Mouse (Mus musculus) hindbrain, embryonic 12.5 days (tissue): Measurements from ENCODE around the gene Zfp319. TPM values are rescaled to one million over a fixed set of nuclear protein-coding genes. Genes with fewer than 3 reads are reported as not detected.

Source experiments
- ATAC-seq: fragments of 200-750 bp; cut with Nextera tagmentation; 2 replicates; pipeline ENCODE4 v1.8.0; 2017; ENCODE audit warnings: moderate TSS enrichment; ENCODE audit not compliant: low FRiP score
- H3K27ac ChIP-seq: fragments of 300-500 bp; sonication (generic); 2 replicates; pipeline ENCODE4 v1.5.1; 2016; ENCODE audit warnings: mild to moderate bottlenecking
- H3K27me3 ChIP-seq: fragments of 300-500 bp; sonication (generic); 2 replicates; pipeline ENCODE4 v1.6.1; 2016; ENCODE audit warnings: mild to moderate bottlenecking
- H3K36me3 ChIP-seq: fragments of 300-500 bp; sonication (generic); 2 replicates; pipeline ENCODE4 v1.6.1; 2016; ENCODE audit warnings: mild to moderate bottlenecking
- H3K4me1 ChIP-seq: fragments of 300-500 bp; sonication (generic); 2 replicates; pipeline ENCODE4 v1.6.1; 2016
- H3K4me2 ChIP-seq: fragments of 300-500 bp; sonication (generic); replicated peaks from 2 replicates; pipeline ENCODE4 v1.6.1; 2016; ENCODE audit warnings: mild to moderate bottlenecking
- H3K4me3 ChIP-seq: fragments of 300-500 bp; sonication (generic); 2 replicates; pipeline ENCODE4 v1.5.1; 2016; ENCODE audit warnings: mild to moderate bottlenecking
- H3K9ac ChIP-seq: fragments of 300-500 bp; sonication (generic); 2 replicates; pipeline ENCODE4 v1.6.1; 2016; ENCODE audit warnings: mild to moderate bottlenecking, moderate library complexity
- H3K9me3 ChIP-seq: fragments of 300-500 bp; sonication (generic); replicated peaks from 2 replicates; pipeline ENCODE4 v1.6.1; 2016; ENCODE audit warnings: mild to moderate bottlenecking
- WGBS: fragments of 180-500 bp; shearing (Covaris S2); methylation state at CpG from one replicate; pipeline ENCODE4 v1.1.7; 2016; 5-methylcytosine and 5-hydroxymethylcytosine counted together
- polyA plus RNA-seq: library from polyadenylated mRNA; unstranded; fragments of >200 nt; fragmentation: Nextera tagmentation; extraction: Ambion mirVana; gene quantifications from 2 replicates; pipeline ENCODE4 v1.2.1, GENCODE M21; 2016

Zfp319 gene
- polyA plus RNA-seq, 1 experiment from 2014 or later: 20.4 TPM

DNA sequence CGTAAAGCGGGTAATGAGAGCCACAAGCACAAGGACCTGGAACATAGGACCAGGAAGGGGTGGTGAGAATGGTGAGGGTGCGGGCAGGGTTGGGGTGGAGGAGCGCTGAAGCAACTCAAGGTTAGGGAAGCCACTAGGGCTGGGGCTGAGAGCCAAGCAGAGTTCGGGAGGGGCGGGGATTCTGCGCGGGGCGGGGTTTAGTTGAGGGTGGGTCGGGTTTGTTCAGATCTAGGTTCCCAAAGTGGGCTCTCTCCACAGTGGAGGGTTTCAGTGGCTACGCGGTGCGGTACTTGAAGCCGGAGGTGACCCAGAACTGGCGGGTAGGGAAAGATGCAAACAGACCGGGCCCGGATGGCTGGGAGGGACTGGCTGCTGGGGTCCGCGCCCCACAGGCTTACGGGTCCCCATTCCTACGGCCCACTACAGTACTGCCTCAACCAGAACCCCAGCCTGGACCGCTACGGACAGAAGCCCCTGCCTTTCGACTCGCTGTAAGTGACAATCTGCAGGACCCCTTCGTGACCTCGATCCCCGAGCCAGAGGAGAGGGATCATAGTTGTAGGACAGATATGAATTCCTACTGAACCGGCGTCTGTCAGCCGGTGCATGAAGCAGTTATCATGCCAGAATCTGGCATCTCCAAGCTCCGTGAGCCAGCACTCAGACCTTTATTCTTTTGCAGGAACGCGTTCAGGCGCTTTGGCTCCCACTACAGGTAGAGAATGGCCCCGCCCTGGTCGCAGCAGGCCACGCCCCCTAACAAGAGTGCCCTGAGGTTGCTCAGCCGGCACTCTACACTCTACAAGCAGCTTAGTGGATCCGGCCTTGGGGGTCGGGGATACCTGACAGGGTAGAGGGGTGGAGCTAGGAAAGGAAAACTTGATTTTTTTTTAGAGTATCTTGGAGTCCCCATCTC is 11.3 kb downstream of the Zfp319 start:
- H3K27ac ChIP-seq: no peak overlapping the region
- H3K36me3 ChIP-seq: peaks cover 15% of the 10 kb centered on the region
- H3K4me2 ChIP-seq: peak overlapping the region; percentile 65
- no peaks in the 10 kb centered on the region for H3K9me3 ChIP-seq
- H3K27me3 ChIP-seq: peaks cover 18% of the 10 kb centered on the region
- H3K9ac ChIP-seq: peak overlapping the region; percentile 49
- ATAC-seq: peak; percentile 66
- peak overlapping the region; percentile 37 for H3K4me3 ChIP-seq
- WGBS: 2% methylated on average over 41 of the region's 41 CpGs
- peaks cover 12% of the 10 kb centered on the region for H3K4me1 ChIP-seq

GRCm38 (mm10) chr8:95315350-95315749 is 16.4 kb downstream of the Zfp319 start:
- 90% methylated on average over 1 of the region's 1 CpGs for WGBS

DNA sequence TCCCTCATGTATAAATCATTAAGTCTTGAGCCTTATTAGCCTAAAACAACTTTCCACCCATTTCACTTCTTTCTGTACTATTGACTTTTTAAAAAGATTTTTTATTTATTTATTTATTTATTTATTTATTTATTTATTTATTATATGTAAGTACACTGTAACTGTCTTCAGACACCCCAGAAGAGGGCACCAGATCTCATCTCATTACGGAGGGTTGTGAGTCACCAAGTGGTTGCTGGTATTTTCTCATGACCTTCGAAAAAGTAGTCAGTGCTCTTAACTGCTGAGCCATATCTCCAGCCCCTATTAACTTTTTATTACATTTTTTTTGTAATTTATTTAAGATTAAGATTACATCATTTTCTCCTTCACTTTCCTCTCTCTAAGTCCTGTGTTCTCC is 17.0 kb downstream of the Zfp319 start:
- H3K4me3 ChIP-seq: no peak overlapping the region
- no peak for ATAC-seq
- H3K9me3 ChIP-seq: no peaks in the 10 kb centered on the region
- H3K4me1 ChIP-seq: peaks cover 14% of the 10 kb centered on the region
- 79% methylated on average over 2 of the region's 2 CpGs for WGBS
- no peak overlapping the region for H3K4me2 ChIP-seq
- no peak overlapping the region for H3K27ac ChIP-seq
- no peak overlapping the region for H3K9ac ChIP-seq
- H3K27me3 ChIP-seq: peaks cover 5% of the 10 kb centered on the region
- H3K36me3 ChIP-seq: no peaks in the 10 kb centered on the region

More at GRCm38 (mm10) chr8:95315350-95315749, 16.4 kb downstream of the Zfp319 start:
- ATAC-seq: no peak
- H3K36me3 ChIP-seq: no peaks in the 10 kb centered on the region
- H3K27me3 ChIP-seq: peaks cover 11% of the 10 kb centered on the region
- no peak overlapping the region for H3K27ac ChIP-seq
- H3K9me3 ChIP-seq: no peaks in the 10 kb centered on the region
- H3K4me1 ChIP-seq: peaks cover 17% of the 10 kb centered on the region
- no peak overlapping the region for H3K4me2 ChIP-seq
- H3K9ac ChIP-seq: no peak overlapping the region
- H3K4me3 ChIP-seq: no peak overlapping the region

GRCm38 (mm10) chr8:95313857-95314256 is 17.9 kb downstream of the Zfp319 start:
- Histone ChIP-seq H3K9ac (no peak overlapping the region), H3K4me1 (peaks cover 14% of the 10 kb centered on the region), H3K4me3 (no peak overlapping the region), H3K27me3 (no peaks in the 10 kb centered on the region; the same call in 1 of the 2 replicates), H3K9me3 (no peaks in the 10 kb centered on the region), H3K27ac (no peak overlapping the region), H3K4me2 (no peak overlapping the region), H3K36me3 (no peaks in the 10 kb centered on the region)
- 88% methylated on average over 6 of the region's 6 CpGs for WGBS
- no peak for ATAC-seq

DNA sequence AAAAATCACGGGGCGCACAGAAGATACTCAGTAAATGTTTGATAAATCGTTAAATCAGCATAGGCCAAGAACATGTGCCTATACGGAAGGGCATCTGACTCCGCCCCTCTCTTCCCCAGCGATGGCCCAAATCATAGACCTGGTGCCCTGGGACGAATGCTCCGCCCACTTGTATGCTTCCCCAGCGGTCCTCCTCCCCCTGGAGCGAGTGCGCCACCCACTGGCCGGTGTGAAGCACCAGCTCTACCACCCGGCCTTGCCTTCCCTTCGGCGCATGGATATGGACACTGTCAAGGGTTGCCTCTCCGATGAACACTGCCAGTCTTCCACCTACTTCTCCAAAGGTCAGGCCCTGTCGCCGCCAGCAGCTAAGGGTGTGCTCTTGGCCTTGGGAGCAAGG is 18.9 kb downstream of the Zfp319 start:
- no peaks in the 10 kb centered on the region for H3K36me3 ChIP-seq
- ATAC-seq: no peak
- no peak overlapping the region for H3K9ac ChIP-seq
- no peaks in the 10 kb centered on the region for H3K9me3 ChIP-seq
- no peak overlapping the region for H3K4me3 ChIP-seq
- H3K27me3 ChIP-seq: no peaks in the 10 kb centered on the region
- WGBS: 67% methylated on average over 18 of the region's 18 CpGs
- H3K4me1 ChIP-seq: peaks cover 14% of the 10 kb centered on the region
- H3K27ac ChIP-seq: no peak overlapping the region
- H3K4me2 ChIP-seq: no peak overlapping the region

DNA sequence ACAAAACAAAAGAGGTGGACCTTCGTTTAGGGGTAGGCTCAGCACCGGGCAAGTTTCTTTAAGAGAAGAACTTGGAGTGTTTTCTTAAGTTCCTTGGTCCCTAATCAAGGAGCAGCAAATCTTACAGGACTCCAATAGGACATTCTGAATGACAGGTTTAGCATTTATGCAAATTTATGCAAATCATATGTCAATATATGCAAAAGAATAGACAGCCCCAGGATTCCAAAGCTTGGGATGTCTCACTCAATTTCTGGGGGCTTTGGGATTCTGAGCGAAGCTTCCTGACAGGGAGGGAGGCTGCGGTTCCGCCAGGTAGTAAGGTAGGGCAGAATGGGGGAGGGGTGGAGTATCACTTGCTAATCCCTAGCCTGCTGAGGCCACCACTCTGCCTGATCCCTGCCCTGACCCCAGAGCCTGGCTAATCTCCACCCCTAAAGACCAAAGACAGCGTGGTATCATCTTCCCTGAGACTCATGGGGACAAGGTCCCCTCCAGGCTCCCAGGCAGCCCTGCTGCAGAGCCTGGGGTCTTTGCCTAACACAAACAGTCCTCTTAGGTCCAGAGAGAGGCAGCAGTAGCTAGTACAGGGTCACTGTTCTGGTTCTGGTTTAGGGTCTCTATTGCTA is 21.3 kb downstream of the Zfp319 start, which contains the start of gene Tepp:
Gene Tepp (plus strand): TSS at position 225 of the 629 bp plus-strand sequence.
- 31% methylated on average over 6 of the region's 6 CpGs for WGBS
- H3K27ac ChIP-seq: no peak within 1 kb of the TSS
- peak; percentile 72 for ATAC-seq
- H3K4me2 ChIP-seq: peak within 1 kb of the TSS; percentile 27
- no peaks in the 10 kb centered on the region for H3K27me3 ChIP-seq
- no peaks in the 10 kb centered on the region for H3K9me3 ChIP-seq
- peaks cover 14% of the 10 kb centered on the region for H3K4me1 ChIP-seq
- H3K4me3 ChIP-seq: no peak within 1 kb of the TSS
- H3K36me3 ChIP-seq: no peaks in the 10 kb centered on the region
- no peak within 1 kb of the TSS for H3K9ac ChIP-seq

DNA sequence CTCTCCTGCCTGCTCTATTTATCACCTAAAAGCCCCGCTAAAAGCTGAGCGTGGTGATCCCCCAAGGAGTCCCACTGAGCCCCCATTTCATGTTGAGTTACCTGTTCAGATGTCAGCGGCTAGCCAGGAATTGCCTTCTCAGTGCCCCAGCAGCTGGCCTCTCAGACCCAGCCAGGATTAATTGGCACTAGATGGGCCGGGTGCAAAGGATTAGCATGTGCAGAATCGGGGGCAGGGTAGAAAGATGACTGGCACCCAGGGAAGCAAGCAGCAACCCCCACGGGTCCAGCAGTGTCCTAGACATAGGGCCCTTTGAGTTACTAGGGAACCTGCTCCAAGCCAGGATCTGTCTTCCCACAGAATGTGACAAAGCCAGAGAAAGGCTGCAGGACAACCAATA is 25.3 kb downstream of the Zfp319 start, which contains the start of gene Cngb1:
Gene Cngb1 (minus strand): TSS at position 155 of the 400 bp plus-strand sequence.
- no peak within 1 kb of the TSS for H3K4me3 ChIP-seq
- no peak within 1 kb of the TSS for H3K9ac ChIP-seq
- 53% methylated on average over 6 of the region's 6 CpGs for WGBS
- no peaks in the 10 kb centered on the region for H3K9me3 ChIP-seq
- no peaks in the 10 kb centered on the region for H3K27me3 ChIP-seq
- peaks cover 13% of the 10 kb centered on the region for H3K4me1 ChIP-seq
- ATAC-seq: no peak
- H3K36me3 ChIP-seq: no peaks in the 10 kb centered on the region
- no peak within 1 kb of the TSS for H3K27ac ChIP-seq
- H3K4me2 ChIP-seq: no peak within 1 kb of the TSS

DNA sequence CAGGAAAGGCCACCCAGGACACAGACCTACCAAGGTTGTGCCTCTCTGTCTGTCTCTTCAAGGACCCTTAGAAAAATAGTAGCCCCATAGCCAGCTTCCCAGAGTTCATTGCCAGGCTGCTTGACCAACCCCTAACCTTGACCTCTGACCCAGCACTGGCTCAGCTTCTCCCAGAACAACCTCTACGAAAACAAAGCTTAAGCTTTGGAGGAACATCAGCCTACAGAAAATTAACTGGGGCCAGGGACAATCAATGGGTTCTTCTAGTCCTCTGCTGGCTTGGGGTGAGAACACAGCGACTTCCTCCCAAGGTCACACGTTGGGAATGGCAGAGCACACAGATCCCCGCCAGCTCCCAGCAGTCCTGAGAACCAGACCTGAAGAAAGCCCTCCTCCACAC is 26.2 kb downstream of the Zfp319 start:
- Histone ChIP-seq H3K9ac (no peak overlapping the region), H3K4me3 (no peak overlapping the region), H3K36me3 (no peaks in the 10 kb centered on the region), H3K9me3 (no peaks in the 10 kb centered on the region), H3K4me1 (peaks cover 4% of the 10 kb centered on the region), H3K27me3 (no peaks in the 10 kb centered on the region), H3K27ac (no peak overlapping the region), H3K4me2 (no peak overlapping the region)
- WGBS: 83% methylated on average over 4 of the region's 4 CpGs
- ATAC-seq: no peak

GRCm38 (mm10) chr8:95302410-95302809 is 29.3 kb downstream of the Zfp319 start:
- no peak for ATAC-seq
- Histone ChIP-seq H3K4me2 (no peak overlapping the region), H3K9me3 (no peaks in the 10 kb centered on the region), H3K27ac (no peak overlapping the region), H3K4me3 (no peak overlapping the region), H3K9ac (no peak overlapping the region), H3K27me3 (no peaks in the 10 kb centered on the region), H3K36me3 (no peaks in the 10 kb centered on the region), H3K4me1 (no peaks in the 10 kb centered on the region)
- WGBS: 24% methylated on average over 5 of the region's 5 CpGs

DNA sequence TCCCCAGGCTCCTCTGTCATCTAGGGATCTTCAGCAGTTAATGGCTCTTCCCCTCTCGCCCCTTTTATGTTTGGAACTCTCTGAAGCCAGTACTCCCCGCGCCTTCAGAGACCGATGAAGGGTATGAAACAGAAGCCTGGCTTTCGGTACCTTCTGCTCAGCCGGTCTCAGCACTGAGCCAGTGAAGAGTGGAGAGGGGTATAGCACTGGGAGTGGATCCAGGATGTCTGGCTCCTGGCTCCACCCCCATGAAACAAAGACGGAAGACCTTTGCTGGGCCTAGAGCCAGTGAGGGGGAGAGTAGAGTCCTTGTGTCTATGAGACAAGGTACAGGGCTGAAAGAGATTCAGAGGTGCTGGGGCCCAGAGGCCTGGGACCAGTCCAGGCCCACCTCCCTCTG is 37.9 kb downstream of the Zfp319 start:
- WGBS: 83% methylated on average over 7 of the region's 7 CpGs
- Histone ChIP-seq H3K27me3 (no peaks in the 10 kb centered on the region), H3K4me3 (no peak overlapping the region), H3K9ac (no peak overlapping the region), H3K27ac (peak overlapping the region; percentile 44; the same call in 1 of the 2 replicates), H3K4me2 (no peak overlapping the region), H3K36me3 (no peaks in the 10 kb centered on the region), H3K9me3 (no peaks in the 10 kb centered on the region), H3K4me1 (no peaks in the 10 kb centered on the region; the same call in 1 of the 2 replicates)
- no peak for ATAC-seq

DNA sequence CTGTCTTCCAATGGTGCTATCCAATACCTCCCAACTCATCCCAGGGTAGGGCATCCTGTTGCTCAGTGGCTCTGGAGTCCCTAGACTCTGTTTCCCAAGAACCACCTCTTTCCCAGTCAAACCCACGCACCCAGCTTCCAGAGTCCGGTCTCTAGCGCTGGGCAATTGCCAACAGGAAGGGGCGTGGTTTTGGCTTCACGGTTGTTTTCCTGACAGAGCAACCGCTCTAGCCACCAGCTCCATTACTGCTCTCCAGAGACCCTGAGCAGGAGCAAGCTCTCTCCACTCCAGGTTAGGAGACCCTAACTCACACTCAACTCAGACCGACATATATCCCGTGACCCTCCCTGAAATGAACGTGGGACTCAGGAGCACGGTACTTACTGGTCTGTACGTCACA is 38.6 kb downstream of the Zfp319 start:
- ATAC-seq: no peak
- Histone ChIP-seq H3K4me3 (no peak overlapping the region), H3K36me3 (no peaks in the 10 kb centered on the region), H3K9ac (no peak overlapping the region), H3K27me3 (no peaks in the 10 kb centered on the region), H3K27ac (no peak overlapping the region), H3K4me1 (no peaks in the 10 kb centered on the region; the same call in 1 of the 2 replicates), H3K4me2 (no peak overlapping the region), H3K9me3 (no peaks in the 10 kb centered on the region)
- WGBS: 81% methylated on average over 11 of the region's 11 CpGs

GRCm38 (mm10) chr8:95289066-95289650 is 42.6 kb downstream of the Zfp319 start:
- WGBS: 73% methylated on average over 6 of the region's 6 CpGs
- no peaks in the 10 kb centered on the region; the same call in 1 of the 2 replicates for H3K4me1 ChIP-seq
- H3K36me3 ChIP-seq: no peaks in the 10 kb centered on the region
- no peaks in the 10 kb centered on the region for H3K9me3 ChIP-seq
- no peak for ATAC-seq
- H3K4me2 ChIP-seq: no peak overlapping the region
- no peak overlapping the region for H3K4me3 ChIP-seq
- no peak overlapping the region for H3K9ac ChIP-seq
- H3K27ac ChIP-seq: no peak overlapping the region
- H3K27me3 ChIP-seq: no peaks in the 10 kb centered on the region
